Mouse (Mus musculus): Measurements from ENCODE around the gene Ifngr1.

Ifngr1 gene

DNA sequence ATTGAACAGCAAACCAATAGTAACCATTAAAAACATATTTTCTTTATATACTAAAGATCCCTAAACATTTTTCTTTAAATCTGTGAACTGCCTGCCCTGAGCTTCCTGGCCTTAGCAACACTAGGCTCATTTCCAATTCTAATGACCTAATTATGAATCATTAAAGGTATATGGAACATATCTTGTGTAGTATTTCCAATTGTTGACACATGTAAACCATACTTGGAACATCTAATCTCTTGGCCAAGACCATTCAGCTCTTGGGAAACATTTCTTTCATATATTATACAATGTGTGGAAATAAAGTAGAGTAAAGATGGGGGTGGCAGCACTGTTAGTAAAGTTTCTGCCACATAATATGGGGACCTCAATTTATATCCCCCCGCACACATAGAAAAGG, 47.9 kb downstream of the Ifngr1 start:
- 94% methylated on average over 1 of the region's 1 CpGs for WGBS

DNA sequence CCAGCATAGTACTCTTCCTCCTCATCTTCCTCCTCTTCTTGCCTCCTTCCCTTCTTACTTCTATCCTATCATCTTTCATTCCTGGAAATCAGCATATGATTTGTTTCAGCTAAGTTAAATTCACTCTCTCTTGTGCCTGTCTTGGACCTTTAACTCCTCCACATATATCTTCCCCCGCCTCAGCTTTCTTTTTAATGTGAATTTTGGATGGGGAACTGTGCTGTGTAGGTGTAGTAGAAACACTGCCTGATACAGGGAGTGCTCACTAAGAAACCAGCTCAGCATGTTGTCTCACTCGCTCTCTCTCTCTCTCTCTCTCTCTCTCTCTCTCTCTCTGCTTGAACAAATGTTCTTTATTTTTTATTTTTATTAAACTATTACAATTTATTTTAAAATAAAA, 53.4 kb downstream of the Ifngr1 start:
- WGBS, result 59% methylated on average over 2 of the region's 2 CpGs

DNA sequence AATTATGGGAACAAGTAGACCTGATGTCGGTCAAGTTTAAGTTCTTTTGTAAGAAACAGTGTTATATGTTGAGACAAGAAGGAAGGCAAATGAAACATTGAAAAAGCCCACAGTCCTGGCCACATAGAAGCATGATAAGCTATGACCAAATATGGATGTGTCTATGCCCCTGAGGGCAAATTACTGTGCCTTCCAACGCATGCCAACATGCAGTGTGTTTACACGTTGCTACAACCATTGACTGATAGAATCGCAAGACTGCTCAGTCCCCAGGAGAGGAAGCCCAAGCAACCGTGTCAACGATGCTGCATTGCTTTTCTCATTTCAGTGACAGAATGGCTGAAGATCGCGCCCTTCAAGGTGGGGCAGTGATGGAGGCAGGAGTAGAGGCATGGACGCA, 65.7 kb downstream of the Ifngr1 start:
- 93% methylated on average over 9 of the region's 9 CpGs for whole genome bisulfite sequencing
